Mouse (Mus musculus) lung, adult 2 months (tissue): ENCODE data around the gene Hnmt.

Source experiments
- CTCF ChIP-seq: fragments of 200-500 bp; IDR thresholded peaks from 2 replicates; pipeline ENCODE4 v1.5.1; 2011; ENCODE audit warnings: mild to moderate bottlenecking, low read length, control low read depth; ENCODE audit not compliant: insufficient read depth
- POLR2A ChIP-seq: fragments of 200-500 bp; IDR thresholded peaks from 2 replicates; pipeline ENCODE4 v1.6.1; 2011; ENCODE audit warnings: low read depth, mild to moderate bottlenecking, control low read depth, low read length, borderline replicate concordance; ENCODE audit errors: extremely low read depth

- TF ChIP-seq CTCF (no peak), POLR2A (no peak)
Observed at GRCm38 (mm10) chr2:23999323-23999722, 49.9 kb downstream of the Hnmt start.
